Mouse (Mus musculus) liver, adult (tissue): Measurements from ENCODE around the gene Elmod2.

ENCODE experiments used
- GATA4 ChIP-seq: IDR thresholded peaks from 2 replicates; pipeline ENCODE4 v1.6.1; 2014; ENCODE audit warnings: mild to moderate bottlenecking, low read length; ENCODE audit not compliant: insufficient replicate concordance

The Elmod2 gene

DNA sequence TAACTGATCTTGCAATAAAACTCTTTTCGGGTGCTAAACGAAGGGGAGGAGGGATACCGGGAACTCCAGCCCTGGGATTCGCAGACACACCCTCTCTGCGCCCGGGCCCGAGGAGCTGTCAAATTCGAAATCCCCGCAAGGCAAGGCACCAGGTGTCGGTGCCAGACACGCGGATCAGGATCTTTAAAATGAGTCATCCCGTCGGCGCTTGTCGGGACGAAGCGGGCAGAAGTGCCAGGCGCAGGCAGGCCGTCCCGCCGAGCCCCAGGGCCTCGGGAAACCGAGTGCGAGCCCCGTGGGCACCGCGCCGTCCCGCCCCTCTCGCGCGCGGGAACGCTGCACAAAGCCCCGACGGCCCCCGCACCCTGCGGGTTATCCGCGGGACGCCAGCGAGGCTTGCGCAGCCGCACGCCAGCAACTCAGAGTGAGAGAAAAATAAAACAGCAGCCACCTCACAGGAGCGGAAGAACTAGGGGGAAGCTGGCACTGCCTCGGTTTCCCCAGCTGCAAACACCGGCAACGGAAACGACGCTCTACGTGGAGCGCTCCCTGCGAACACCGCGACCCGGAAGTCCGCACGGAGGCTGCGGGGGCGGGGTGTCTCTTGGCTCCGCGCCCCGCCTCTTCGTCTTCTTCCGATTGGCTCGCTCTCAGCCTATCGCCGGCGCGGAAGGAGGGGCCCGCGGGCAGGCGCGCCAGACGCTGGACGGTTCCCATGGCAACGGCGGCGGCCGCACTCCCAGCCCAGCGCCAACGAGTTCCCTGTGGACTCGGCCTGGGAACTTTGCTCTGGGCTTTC is at the start of gene Elmod2:
Elmod2 (minus strand) TSS at position 588 of the 799 bp plus-strand sequence.
- peak; percentile 57; the same call in 1 of the 2 replicates for TF ChIP-seq GATA4

DNA sequence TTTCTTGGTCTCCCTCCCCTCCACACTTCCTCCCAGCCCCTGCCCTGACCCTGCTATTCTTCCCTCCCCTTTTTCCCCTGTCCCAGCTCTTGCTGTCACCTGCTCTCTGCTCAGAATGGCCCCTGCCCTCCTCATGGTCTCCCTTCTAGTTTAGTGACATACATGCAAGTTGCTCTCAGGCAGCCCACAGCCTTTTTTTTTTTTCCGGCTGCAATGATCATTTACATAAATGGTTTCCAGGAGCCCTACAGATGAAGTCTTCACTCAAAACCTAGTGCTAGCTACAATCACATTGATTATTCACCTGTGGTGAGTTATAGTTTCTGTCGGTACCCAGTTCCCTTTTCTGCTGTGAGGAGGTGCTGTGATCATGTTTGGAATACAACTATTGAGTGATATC is 48.7 kb upstream of the Elmod2 start:
- TF ChIP-seq GATA4, result no peak

DNA sequence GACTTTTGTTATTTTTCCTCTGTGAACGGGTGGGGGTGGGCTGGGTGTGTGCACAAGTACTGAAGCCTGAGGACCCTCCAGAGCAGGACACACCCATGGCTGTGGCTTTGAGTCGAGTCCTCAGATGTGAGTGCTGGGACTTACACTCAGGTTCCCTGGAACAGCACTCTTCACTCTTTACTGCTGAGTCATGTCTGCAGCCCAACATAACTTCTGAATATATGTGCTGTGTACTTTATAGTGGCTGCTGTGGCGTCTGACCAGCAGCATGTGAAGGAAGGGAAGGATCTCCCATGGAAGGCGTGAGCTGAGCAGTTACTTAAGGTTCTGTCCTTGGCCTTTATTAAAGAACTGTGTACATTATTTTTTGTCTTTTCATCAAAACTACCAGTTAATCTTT is 47.9 kb upstream of the Elmod2 start:
- no peak for TF ChIP-seq GATA4

DNA sequence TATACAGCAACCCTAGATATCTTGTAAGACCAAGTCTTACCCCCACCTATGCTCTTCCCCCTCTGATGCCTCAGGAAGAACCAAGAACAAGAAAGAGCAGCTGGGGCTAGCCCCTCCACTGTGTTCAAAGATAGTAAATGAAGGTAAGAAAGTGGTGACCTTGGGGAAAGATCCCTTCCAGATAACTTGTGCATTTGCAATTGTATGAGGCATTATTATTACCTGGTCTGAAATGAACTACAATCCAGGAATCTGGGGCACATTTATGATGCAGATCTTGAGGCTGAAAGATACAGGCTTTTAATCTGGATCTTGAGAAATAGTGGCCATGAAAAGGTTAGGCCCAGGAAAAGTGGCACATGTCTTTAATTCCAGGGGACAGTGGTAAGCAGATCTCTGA is 44.9 kb upstream of the Elmod2 start:
- TF ChIP-seq GATA4, result no peak

DNA sequence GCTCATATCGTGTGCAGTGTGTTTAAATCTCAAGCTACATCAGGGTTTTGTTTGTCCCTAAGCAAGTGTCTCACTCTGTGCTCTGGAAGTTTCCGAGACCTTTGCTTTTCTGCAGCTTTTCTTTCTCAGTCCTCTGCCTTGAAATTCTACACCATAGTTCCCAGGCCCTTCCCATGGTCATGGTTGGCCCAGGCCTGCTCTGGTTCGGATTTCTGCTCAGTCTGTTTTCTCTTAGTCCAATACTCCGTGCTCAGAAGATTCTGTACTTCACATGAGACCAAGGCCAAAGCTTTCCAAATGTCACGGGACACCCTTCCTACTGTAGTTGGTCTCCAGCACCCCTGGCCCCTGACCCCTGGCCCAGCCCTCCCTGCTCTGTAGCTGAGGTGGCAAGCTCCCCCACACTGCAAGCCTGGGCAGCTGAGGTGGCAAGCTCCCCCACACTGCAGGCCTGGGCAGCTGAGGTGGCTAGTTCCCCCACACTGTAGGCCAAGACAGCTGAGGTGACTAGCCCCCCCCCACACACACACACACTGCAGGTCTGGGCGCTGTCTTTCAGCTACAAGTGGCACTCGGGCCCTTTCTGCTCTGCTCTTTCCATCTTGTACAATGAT is 31.0 kb upstream of the Elmod2 start:
- TF ChIP-seq GATA4, result no peak

DNA sequence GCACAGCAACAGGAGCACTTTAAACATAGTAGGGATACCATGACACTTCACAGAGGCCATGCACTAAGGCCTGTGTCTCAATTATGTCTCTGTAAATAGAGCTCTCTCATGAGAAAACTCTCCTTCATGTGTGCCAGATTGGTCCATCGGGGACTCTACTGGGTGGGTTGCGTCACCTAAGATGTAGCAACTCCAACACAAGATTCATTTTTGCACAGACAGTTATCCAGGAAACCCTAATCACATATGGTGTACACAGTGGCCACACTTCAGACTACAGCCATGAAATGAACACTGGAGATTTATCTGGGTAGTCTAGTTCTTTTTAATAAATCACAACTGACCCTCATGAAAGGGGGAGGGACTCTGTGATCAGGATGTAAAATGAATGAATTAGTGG is 19.0 kb upstream of the Elmod2 start:
- TF ChIP-seq GATA4, result no peak

DNA sequence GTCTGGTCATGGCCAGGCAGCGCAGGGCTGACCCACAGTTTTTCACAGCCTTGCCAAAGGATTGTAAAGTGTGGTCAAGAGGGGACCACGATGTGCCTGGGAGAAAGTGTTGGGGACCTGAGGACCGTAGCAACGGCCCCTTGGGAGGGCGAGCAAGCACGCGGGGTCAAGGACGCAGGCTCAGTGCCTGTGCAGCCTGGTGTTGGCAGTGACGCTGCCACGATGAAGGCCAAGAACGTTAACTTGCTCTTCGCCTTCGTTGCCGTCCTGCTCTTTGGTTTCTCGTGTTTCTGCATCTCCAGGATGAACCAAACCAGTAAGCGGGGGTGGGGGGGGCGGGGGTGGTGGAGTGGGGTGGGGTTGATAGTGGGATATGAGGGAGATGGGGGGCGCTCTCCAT is 16.0 kb upstream of the Elmod2 start, which contains the start of gene Mgat4d:
Mgat4d (plus strand) TSS at position 209 of the 400 bp plus-strand sequence.
- no peak for TF ChIP-seq GATA4

DNA sequence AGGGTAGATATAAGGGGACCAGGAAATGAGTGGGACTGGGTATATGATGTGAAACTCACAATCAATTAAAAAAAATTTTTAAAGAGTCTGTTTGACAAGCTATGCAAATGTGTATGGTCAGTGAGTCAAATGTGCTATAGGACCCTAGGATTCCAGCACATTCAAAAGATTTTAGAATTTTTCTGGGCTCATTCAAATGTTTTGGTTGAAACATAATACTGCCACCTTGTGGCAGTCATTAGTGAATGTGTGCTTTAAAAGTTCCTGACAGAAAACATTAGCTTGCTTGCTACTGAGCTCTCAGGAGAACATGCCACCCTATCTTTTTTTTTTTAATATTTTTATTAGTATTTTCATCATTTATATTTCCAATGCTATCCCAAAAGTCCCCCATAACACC is 10.4 kb upstream of the Elmod2 start:
- no peak for TF ChIP-seq GATA4

DNA sequence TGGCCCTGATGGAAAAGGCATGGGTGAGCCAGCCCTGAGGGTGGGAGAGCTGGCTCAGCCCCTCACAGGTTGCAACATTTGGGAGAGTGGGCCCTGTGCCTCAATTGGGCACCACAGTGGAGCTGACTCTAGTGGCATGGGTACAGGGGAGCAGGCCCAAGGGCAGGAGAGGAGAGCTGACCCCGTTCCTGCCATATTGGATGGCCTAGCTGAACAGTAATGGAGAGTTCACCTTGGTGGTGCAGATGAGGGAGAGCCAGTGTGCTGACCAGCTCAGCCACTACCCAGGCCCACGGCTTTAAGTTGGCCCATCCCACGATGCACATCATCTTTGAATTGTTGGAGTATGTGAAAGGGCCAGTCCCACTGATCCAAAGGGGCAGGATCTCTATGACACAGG is 9.8 kb upstream of the Elmod2 start:
- no peak for TF ChIP-seq GATA4

DNA sequence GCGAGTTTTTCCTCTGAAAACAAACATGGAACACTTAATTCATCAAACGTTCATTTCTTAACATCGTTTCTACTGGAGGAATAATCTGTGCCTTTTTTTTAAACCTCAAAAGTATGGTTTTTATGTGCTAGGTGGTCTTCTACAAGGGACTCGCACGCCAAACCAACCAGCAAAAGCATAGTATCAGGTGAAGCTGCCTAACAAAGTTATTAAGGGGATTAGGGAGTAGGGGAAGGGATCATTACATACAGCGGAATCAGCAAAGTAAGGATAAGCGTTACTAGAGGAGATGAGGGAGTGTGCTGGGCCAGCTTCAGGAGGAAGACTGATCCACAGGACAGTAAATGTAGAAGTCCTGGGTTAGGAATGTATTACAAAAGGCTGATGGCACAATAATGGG is 578 bp upstream of the Elmod2 start:
- TF ChIP-seq GATA4, result no peak

DNA sequence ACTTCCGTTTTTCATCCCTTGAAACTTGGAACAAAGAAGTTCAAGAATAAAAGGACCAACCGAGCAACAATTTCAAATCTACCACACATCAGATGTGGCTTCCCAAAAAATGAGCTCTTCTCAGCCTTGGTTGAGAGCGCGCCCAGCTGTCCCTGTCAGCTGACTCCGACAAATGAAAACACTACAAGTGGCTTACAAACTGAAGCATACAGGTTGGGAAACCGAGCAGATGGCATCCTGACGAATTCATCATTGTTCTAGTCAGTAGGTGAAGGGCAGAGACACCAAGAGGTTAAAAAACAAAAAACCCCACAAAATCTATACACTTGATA is 753 bp downstream of the Elmod2 start:
- no peak for TF ChIP-seq GATA4

DNA sequence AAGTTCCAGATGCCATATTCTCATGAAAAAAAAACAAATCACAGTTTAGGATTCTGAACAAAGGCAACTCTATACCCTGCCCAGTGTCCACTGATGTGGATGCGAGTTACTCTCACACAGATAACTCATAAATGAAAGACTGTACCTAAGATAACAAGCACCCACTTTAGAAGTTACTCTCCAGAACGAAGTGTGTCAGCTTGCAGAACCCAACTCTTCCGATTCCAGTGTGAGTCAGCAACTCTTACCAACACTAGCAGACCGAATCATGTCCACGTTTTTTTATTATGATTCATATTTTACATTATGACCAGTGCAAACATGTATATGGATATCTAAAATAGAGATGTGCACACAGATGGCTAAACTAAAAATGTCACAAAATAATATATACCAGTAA is 4.4 kb downstream of the Elmod2 start:
- TF ChIP-seq GATA4, result no peak

DNA sequence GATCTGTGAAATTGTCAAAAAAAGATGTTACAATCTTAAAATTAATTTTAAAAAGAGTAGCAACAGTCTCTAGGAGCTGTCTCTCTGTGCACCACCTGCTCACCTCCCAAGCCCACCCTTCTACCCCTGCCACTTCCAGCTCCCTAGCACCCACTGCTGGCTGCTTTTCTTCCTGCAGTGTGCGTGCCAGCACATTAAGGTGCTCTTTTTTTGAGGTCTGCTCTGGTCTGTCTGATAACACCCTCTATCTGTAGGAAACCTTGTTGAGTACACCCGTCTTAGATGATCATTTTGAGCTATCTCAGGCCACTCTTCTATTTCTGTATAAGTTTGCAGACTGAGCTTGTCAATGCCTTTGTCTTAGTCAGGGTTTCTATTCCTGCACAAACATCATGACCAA is 9.2 kb downstream of the Elmod2 start:
- TF ChIP-seq GATA4, result no peak

DNA sequence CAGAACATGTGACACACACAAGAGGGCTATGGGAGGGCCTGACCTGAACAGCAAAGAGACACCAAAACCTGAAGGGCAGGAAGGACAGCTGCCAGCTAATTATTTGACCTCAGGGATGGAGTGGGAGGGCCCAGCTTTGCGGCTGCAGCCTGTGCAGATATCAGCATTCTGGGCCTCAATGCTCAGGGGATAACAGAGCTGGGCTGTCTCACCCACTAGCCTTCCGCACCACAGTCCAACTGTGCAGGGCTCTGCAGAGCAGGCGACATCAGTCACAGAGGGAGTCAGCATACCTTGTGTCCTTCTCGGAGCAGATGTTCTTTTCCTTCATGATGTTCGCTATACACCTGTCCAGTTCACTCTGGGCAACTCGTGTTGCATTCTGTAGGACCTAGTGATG is 9.9 kb downstream of the Elmod2 start:
- TF ChIP-seq GATA4, result no peak

DNA sequence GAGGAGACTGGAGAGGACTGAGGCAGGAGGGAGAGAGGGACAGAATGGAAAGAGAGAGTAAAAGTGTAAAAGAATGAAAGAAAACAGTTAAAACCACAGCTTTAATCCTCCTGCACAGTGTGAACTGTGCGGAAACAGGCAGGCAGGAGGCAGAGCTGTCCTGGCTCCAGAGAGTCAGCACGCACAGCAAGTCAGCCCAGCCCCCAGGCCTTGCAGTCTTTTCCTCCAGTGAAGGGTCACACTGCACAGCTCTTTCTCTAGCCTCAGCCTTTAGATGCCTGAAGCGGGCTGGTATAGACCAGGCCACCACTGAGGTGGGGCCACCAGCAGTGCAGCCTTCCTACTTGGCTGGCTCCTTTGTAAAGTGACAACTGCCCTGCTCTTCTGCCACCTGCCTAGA is 11.7 kb downstream of the Elmod2 start:
- TF ChIP-seq GATA4, result no peak

DNA sequence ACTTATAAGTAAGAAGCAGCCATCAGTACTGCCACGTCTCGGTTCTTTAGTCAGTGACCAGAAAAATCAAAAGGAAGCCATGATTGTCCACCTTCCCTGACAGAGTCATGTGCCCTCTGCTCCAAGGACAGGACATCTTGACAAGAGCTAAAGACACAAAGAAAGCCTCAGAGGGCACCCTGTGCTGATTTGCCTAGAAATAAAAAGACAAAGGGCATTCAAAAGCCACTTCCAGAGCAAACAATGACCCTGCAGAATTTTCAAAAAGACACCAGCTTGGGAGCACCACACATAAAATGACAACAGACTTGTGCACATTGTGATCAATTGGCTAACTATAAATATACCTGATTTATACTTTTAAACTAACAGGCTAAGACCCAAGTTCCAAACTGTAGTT is 16.6 kb downstream of the Elmod2 start:
- no peak for TF ChIP-seq GATA4

DNA sequence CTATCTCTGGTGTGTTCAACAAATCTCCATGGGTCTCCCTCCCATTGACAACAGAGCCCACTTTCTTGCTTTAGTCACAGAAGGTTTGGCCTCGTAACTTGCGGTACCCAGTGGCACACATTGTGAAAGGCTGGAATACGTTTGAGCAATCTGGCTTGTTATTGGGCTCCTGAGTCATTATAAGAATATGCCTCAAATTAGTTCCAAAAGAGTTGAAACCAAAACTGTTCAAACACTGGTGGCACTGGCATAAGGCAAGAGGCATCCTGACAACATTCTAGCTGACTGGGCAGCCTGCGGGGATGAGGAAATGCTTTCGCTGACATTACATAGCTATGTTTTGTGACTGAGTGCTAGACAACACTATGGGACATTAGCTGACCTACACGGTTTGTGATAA is 22.4 kb downstream of the Elmod2 start:
- TF ChIP-seq GATA4, result no peak
